Mouse (Mus musculus) cerebellum, adult 2 months (tissue): ENCODE results near the gene Tmeff1. TPM values are rescaled to one million over a fixed set of nuclear protein-coding genes. Genes with fewer than 3 reads are reported as not detected.

Experiments used
- DNase-seq, 2 experiments: peaks; one replicate each; pipeline ENCODE4 v3.0.0; 2021
- H3K27ac ChIP-seq: fragments of 200-500 bp; 2 replicates; pipeline ENCODE4 v1.5.1; 2012; ENCODE audit warnings: low read length, control low read depth, inconsistent platforms; ENCODE audit not compliant: insufficient read depth
- H3K27me3 ChIP-seq: fragments of 200-500 bp; 2 replicates; pipeline ENCODE4 v1.6.1; 2012; ENCODE audit warnings: inconsistent platforms, mild to moderate bottlenecking, low read length, moderate library complexity; ENCODE audit not compliant: control insufficient read depth, insufficient read depth
- H3K4me1 ChIP-seq: fragments of 200-500 bp; 2 replicates; pipeline ENCODE4 v1.6.1; 2011; ENCODE audit warnings: low read length; ENCODE audit not compliant: control insufficient read depth, insufficient read depth
- H3K4me3 ChIP-seq: fragments of 200-500 bp; replicated peaks from 2 replicates; pipeline ENCODE3; 2011; ENCODE audit warnings: mild to moderate bottlenecking, low read depth, low read length, control low read depth; ENCODE audit not compliant: insufficient read depth
- CTCF ChIP-seq: fragments of 200-500 bp; IDR thresholded peaks from 2 replicates; pipeline ENCODE4 v1.5.1; 2011; ENCODE audit warnings: low read depth, mild to moderate bottlenecking, control low read depth, low read length, moderate library complexity, borderline replicate concordance; ENCODE audit not compliant: insufficient read depth
- POLR2A ChIP-seq: fragments of 200-500 bp; IDR thresholded peaks from 2 replicates; pipeline ENCODE4 v1.6.1; 2011; ENCODE audit warnings: low read length, control low read depth, borderline replicate concordance; ENCODE audit not compliant: insufficient read depth
- WGBS: fragments of 180-500 bp; shearing (Covaris S2); methylation state at CpG from one replicate; pipeline ENCODE4 v1.1.7; 2018; 5-methylcytosine and 5-hydroxymethylcytosine counted together
- polyA plus RNA-seq: library from polyadenylated mRNA; depleted of rRNA; stranded (reverse); fragments of >200 nt; gene quantifications from 2 replicates; pipeline ENCODE4 v1.2.3, GENCODE M21; 2012; rRNA removed

Gene Tmeff1
- 60.1 and 74.5 TPM in 2 replicates for polyA plus RNA-seq

DNA sequence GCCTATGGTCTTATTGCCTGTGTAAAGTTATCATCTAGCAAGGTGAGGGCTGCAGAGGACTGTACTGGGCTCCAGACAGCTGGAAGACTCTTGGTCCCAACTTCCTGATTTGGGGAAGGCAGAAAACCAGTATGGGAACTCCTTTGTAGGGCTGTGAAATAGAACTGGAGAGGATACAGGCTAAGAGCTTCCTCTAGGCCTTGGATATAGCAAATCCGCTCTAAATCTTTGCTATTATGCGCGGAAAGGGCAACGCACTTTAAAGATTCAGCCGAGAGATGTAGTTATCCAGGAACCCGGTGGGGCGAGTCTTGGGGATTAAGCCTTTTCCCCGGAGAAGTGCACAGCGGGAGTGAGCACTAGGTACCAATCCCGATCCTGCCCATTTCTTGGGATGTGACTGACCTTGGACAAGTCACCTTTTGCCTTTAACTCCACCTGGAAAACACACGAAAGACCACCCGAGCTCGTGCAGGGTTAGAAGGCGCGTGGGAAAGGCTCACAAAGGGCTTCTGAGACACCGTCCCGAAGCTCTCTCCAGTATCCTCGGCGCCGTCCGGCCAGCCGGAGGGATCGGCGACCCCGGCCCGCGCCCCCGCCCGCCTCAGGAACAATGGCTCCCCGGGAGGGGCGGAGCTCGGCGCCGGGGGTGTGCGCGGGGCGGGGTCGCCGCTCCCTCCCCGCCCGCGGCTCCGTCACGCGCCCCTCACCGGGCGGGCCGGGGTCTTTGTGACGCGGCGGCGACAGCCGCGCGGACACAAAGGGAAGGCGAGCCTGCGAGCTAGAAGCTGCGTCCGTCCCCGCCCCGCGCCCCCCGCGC, at the start of gene Tmeff1:
Tmeff1 (plus strand) TSS at position 754 of the 820 bp plus-strand sequence.
- TF ChIP-seq CTCF (no peak), POLR2A (no peak)
- Histone ChIP-seq H3K27ac (peak within 1 kb of the TSS; percentile 43; the same call in 1 of the 2 replicates), H3K4me1 (peaks cover 5% of the 10 kb centered on the region; the same call in 1 of the 2 replicates), H3K4me3 (peak within 1 kb of the TSS; percentile 52), H3K27me3 (peaks cover 2% of the 10 kb centered on the region; the same call in 1 of the 2 replicates)
- peak in 1 of 2 experiments; percentile 22 for DNase-seq
- WGBS, result 4% methylated on average over 60 of the region's 64 CpGs

DNA sequence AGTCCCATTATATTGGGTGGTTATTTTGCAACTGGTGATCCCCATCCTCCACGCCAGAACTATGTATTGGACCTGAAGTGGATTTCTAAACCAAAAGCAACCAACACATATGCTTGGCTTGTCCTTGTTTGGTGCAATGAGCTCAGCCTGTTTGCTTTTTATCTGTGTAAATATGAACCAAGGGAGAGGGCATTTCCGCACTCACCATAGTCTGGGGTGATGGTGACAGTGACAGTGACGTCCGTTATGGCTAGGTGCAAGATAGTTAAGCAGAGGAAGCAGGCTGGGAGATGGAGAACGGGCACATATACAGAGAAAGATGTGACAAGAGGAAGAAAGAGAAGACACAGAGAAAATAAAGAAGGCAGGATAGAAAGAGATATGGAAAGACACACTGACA, 48.7 kb upstream of the Tmeff1 start:
- Histone ChIP-seq H3K27ac (no peak overlapping the region), H3K27me3 (no peaks in the 10 kb centered on the region), H3K4me3 (no peak overlapping the region), H3K4me1 (no peaks in the 10 kb centered on the region)
- no peak for DNase-seq
- TF ChIP-seq CTCF (no peak), POLR2A (no peak)
- 86% methylated on average over 5 of the region's 5 CpGs for WGBS

DNA sequence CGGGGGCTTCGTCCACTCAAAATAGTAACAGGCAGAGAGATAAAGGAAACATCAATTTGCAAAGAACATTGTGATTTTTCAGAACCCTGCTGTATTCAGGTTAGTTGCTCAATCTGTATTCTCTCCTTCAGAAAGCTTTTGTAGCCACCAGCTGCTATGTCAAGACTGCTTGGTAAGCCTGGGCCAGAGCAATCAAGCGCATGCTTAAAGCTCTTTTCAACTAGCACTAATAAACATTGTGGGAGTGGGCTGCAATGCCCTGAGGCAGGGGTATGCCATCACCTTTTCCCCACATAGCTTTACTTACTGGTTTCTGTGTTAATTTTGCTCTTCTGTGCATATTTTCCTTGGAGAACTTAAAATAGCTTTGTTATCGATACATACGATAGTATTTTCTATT, 48.0 kb upstream of the Tmeff1 start:
- no peak for DNase-seq
- TF ChIP-seq POLR2A, result no peak
- TF ChIP-seq CTCF, result no peak

DNA sequence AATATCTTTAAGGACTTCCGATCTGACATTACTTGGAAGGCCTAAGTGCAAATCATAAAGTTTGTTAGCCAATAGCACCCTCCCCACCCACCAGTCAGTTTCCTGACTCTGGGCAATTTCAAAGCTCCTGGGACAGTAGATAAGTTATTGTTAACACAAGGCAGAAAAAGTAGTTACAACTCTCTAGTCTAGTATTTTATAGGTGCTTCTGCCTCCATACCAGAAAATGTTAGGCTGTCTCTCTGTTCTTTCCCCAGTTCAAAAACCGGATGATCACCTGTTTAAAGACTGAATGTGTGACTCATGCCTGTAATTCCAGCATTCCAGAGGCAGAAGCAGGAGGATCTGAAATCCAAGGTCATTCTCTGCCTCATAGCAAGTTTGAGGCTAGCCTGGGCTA, 46.4 kb upstream of the Tmeff1 start:
- H3K27me3 ChIP-seq, result no peaks in the 10 kb centered on the region
- TF ChIP-seq POLR2A (no peak), CTCF (no peak)
- no peak for DNase-seq
- 98% methylated on average over 2 of the region's 2 CpGs for WGBS
- no peak overlapping the region for H3K27ac ChIP-seq
- peaks cover 5% of the 10 kb centered on the region; the same call in 1 of the 2 replicates for H3K4me1 ChIP-seq
- H3K4me3 ChIP-seq, result no peak overlapping the region

More for the DNA sequence above, 48.0 kb upstream of the Tmeff1 start:
- Histone ChIP-seq H3K27me3 (no peaks in the 10 kb centered on the region), H3K4me1 (peaks cover 3% of the 10 kb centered on the region; the same call in 1 of the 2 replicates), H3K27ac (no peak overlapping the region), H3K4me3 (no peak overlapping the region)
- 94% methylated on average over 5 of the region's 5 CpGs for WGBS

DNA sequence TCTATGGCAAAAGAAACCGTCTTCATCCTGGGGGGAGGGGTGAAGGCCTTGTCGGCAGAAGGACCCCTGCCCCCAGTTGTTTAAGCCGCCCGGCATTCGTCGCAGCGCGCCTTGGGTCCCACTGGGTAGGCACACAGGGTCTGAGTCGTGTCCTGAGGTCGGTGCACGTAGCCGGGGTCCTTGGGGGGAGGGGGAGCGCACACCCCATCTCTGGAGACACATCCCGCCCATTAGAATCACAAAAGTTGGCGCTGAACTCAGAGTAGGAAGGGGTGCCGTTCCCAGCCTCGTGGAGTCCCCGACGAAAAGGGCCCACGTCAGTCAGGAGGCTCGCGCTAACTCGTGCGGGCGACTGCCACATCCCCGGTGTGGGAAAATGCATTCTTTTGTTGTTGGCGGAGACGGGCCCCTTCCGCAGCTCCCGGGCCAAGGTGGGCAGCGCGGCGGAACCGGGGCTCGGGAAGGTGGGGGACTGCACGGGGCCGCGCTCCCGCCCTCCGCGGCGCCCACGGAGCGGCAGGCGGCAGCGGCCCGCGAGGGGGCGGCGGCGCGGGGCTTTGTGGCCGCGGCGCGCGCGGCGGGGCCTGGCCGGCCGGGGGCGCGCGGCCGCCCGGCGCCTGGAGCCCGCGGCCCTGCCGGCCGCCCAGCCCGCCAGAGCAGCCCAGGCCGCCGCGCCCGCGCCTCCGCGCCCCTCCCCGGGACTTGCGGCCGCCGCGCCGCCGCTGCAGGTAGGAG, 45.0 kb upstream of the Tmeff1 start, which contains the start of gene Msantd3:
Msantd3 (plus strand) TSS at position 95 of the 735 bp plus-strand sequence.
- TF ChIP-seq POLR2A, result peak; percentile 10; the same call in 1 of the 2 replicates
- no peak for TF ChIP-seq CTCF
- WGBS, result 4% methylated on average over 85 of the region's 86 CpGs
- DNase-seq, result peak; percentile 58 to 74

DNA sequence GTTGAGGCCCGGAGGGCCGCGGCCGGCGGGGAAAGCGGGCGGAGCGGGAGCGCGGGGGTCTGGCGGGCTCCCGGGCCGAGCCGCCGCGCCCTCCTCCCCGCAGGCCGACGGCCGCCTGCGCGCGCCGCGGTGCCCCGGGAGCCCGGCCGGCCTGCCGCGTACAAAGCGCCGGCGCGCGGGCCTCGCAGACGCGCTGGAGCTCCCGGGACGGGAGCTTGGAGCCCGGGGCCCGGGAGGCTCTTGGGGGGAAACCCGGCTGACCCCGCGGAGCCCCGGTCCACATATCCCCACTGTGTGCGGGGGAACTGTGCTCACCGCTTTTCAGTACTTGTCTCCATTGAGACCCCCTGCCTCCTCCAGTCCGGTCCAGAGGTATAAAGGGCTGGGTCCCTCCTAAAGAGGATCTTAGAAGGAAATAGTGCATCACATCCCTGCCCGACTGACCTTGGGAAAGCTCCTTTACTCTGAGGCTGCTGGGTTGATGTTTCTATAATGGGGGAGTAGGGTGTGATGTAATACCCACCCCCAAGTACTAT, 44.3 kb upstream of the Tmeff1 start:
- DNase-seq, result peak; percentile 52 to 69
- 5% methylated on average over 46 of the region's 50 CpGs for WGBS
- Histone ChIP-seq H3K4me3 (peak overlapping the region; percentile 94), H3K4me1 (peaks cover 5% of the 10 kb centered on the region; the same call in 1 of the 2 replicates), H3K27me3 (no peaks in the 10 kb centered on the region), H3K27ac (peak overlapping the region; percentile 57)
- TF ChIP-seq POLR2A (no peak), CTCF (no peak)

More for the DNA sequence above, 45.0 kb upstream of the Tmeff1 start, which contains the start of gene Msantd3:
- Histone ChIP-seq H3K4me3 (peak within 1 kb of the TSS; percentile 94), H3K4me1 (peaks cover 5% of the 10 kb centered on the region; the same call in 1 of the 2 replicates), H3K27me3 (no peaks in the 10 kb centered on the region), H3K27ac (peak within 1 kb of the TSS; percentile 57)

DNA sequence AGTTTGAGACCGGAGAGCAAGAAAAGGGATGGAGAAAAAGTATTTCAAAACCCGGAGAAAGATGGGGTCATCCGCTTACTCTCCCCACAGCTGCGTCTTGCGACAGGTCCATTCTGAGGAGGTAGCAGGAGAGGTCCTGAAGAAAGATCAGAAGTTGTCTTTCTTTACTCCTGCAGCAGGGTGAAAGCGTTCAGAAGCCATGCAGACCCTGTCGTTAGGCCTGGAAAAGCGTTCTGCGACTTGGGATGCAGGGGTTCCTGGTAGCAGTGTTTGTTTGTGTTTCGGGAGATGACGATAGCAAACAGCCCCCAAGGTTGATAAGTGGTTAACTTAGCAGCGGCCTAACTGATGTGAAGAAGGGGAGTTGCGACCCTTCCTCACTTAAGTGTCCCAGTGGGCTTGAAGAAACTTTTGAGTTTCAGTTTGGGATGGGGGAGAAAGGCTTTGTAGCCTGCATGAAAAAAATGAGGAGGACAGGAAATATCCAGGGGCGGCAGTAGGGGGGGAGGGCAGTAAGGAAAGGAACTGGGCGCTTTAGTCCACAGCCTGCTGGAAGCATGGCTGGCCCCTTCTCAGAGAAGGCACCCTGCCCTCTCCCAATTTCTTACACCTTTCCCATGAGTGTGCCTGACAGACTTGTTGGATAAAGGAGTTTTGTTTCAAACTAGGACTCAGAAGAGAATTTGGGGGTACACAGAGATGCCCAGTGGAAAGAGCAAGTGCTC, 43.3 kb upstream of the Tmeff1 start:
- WGBS, result 43% methylated on average over 15 of the region's 15 CpGs
- TF ChIP-seq CTCF, result no peak
- no peak for TF ChIP-seq POLR2A
- Histone ChIP-seq H3K4me1 (peaks cover 8% of the 10 kb centered on the region), H3K27me3 (no peaks in the 10 kb centered on the region), H3K4me3 (peak overlapping the region; percentile 94), H3K27ac (no peak overlapping the region)
- no peak for DNase-seq
